Mouse (Mus musculus) heart, postnatal 10 days (tissue): ENCODE measurements around the gene Ubfd1. TPM values are rescaled to one million over a fixed set of nuclear protein-coding genes. Genes with fewer than 3 reads are reported as not detected.
A peak's percentile ranks its signal among the peaks of the same experiment; 100 is the strongest.
"Not testable (repeated sequence)": the region's sequence is repeated elsewhere in the genome, so short reads cannot be mapped to it uniquely, and the experiment has no call there.

Experiments used
- DNase-seq, 2 experiments: peaks; one replicate each; pipeline ENCODE4 v3.0.0; 2021
- intact Hi-C: fragments of 180-260 bp; cut with DNase I; formaldehyde crosslinking; loops from one replicate; pipeline ENCODE4 v1.15.1; 2025
- total RNA-seq, 2 experiments: library from RNA; stranded (reverse); gene quantifications; 2 replicates each; pipeline ENCODE4 v1.2.3; 2021

The Ubfd1 gene
- total RNA-seq, 2 experiments from 2014 or later: 41.5 to 50.2 TPM

DNA sequence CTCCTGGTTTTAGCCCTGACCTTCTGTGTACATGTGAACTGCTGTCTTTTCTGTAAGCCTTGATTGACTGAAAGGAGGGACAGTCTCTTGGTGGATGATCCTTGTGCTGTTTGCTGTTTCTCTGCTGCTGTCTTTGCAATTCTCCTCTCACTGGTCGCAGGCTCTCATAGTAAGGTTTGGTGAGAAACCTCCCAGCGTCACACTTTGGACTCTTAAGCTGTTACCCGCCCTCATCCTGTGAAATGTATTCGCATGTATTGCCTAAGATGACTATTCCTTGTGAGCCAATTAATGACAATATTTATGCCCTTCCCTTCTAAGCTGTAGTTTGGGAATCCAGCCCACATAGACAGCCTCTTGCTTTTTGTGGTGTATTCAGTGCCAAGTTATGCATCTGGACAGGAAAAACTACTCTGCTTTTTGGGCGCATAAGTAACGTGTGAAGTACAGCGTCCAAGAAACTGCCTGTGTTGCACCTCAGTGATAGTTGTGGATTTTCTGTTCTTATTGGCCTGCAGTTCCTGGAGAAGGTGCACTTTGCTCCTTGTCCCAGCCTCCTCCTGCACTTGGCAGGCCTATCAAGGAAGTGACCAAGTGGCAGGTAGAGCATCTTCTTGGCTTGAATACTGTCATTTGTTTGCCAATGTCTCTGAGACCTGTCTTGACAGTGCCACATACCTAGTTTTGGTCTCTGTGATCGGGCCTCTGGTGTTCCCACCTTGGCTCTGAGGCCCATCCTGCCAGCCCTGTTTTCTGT, 13.0 kb downstream of the Ubfd1 start:
- no peak for DNase-seq
- intact Hi-C loops: no loop called here

DNA sequence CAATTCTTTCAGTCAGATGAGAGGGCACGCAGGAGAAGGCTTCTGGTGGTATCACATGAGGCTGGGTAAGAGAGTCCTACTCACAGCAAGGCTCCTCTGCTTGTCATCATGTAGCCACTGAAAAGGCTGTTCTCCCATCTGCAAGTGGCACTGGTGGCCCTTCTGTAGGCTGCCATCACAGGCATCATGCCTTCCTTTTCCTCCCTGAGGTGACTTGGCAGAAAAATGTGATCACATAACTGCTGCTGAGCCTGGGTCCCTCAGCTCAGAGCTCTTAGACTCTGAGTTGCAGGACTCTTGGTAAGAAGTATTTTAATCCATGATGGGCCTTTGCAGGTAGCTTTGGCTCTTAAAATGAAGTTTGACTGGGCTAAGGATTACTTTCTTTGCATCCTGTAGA, 14.1 kb downstream of the Ubfd1 start:
- DNase-seq: no peak
- intact Hi-C loops: no loop called here

- no peak for DNase-seq
- intact Hi-C loops: no loop called here
Measured at GRCm38 (mm10) chr7:122087195-122087982, 20.4 kb downstream of the Ubfd1 start.

GRCm38 (mm10) chr7:122094564-122095330, 27.8 kb downstream of the Ubfd1 start:
- no peak for DNase-seq
- intact Hi-C loops: no loop called here

DNA sequence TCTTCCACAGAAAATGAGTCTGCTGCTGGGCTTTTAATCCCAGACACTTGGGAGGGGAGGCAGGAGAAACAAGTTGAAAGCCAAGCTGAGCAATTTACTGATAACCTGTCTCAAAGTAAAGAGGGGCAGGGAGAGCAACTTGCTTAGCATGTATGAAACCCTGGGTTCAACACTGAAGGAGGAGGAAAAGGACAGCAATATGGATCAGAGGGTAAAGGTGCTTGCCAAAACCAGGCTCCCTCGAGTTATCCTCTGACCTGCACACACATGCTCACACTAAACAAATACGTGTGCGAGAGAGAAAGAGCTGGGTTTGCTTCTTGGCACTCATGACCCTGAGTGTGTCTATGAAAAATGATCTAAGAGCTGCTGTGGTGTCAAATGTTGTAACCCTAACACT, 31.0 kb downstream of the Ubfd1 start:
- DNase-seq: no peak
- intact Hi-C loops: no loop called here

DNA sequence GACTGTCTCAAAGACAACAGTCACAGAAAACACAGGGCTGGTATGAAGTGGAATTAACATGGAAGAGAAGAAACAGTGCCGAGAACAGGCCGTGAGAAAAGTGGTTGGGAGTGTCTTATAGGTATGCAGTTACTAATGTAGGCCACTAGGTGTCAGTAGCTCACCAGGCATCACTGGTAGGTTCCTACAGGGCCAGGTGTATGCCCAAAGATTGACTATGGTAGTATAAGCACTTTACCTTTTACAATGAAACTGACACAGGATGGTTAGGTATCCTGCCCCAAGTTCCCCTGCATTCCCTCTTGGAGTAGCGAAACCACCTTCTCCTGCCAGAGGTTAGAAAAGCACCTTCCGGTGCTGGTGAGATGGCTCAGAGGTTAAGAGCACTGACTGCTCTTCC, 32.2 kb downstream of the Ubfd1 start:
- intact Hi-C loops: no loop called here
- DNase-seq: peak; percentile 44 to 54

GRCm38 (mm10) chr7:122101014-122101746, 34.2 kb downstream of the Ubfd1 start:
- intact Hi-C loops: loop anchor here (2.0 kb wide), 1 partner anchor 66 kb away; no protein-coding TSS in a partner anchor
- DNase-seq: not testable (repeated sequence)

- intact Hi-C loops: loop anchor here (2.0 kb wide), 1 partner anchor 67 kb away; no protein-coding TSS in a partner anchor
- DNase-seq: peak; percentile 89 to 92
Measured at GRCm38 (mm10) chr7:122101747-122102244, 34.8 kb downstream of the Ubfd1 start, which contains the start of gene Ndufab1. Ndufab1 (minus strand) TSS chr7:122101886.

- no peak for DNase-seq
- intact Hi-C loops: no loop called here
Measured at GRCm38 (mm10) chr7:122108206-122108605, 41.2 kb downstream of the Ubfd1 start.

DNA sequence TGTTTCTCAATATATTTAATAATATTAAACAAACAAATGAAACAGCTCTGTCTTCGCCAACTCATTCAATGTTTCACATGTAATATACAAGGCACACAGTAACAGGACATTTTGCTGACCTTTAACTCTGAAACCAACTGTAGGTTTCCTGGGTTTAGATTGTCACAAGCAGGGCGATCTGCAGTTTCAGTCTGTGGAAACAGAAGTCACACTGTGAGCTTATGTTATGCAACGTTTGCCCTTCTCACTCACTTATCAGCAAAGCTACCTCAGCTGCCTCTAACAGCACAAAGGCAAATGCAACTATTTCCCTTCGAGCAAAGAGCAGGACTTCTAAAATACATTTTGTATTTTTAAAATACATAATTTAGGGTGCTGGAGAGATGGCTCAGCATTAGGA, 56.5 kb downstream of the Ubfd1 start:
- intact Hi-C loops: no loop called here
- DNase-seq: no peak

GRCm38 (mm10) chr7:122125636-122126035, 58.7 kb downstream of the Ubfd1 start:
- intact Hi-C loops: no loop called here
- DNase-seq: no peak

DNA sequence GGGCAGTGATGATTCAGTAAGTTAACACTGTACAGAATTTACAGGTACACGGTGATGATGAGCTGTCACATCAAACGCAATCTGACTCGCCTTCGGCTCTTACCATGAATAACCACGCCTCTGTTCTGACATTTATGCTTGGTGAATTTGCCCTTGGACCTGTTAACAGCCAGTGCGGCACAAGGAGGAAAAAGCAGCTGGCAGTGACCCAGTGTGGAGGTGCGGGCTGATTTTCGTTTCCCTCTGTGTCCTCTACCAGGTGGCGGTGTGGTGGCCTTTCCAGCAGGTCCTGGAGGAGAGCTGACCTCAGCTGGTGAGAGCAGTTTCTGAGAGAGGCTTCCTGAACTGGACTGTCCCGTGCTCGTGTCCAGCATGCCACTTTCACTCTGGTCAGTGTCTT, 60.0 kb downstream of the Ubfd1 start:
- no peak for DNase-seq
- intact Hi-C loops: no loop called here

Other genes with a start within 250 kb of the Ubfd1 start
- not detected for gene Scnn1b, start 202.1 kb upstream of the Ubfd1 start, total RNA-seq
- gene Cog7, start 85.5 kb upstream of the Ubfd1 start, total RNA-seq: 10 to 100 TPM; 16.0 to 19.2 TPM
- 10 to 100 TPM; 42.1 TPM for gene Gga2, start 46.0 kb upstream of the Ubfd1 start, total RNA-seq
- 10 to 100 TPM; 15.9 to 16.3 TPM for gene Ears2, start 88 bp downstream of the Ubfd1 start, total RNA-seq
- 1,000 to 10,000 TPM; 1,393 to 1,403 TPM for gene Ndufab1, start 34.7 kb downstream of the Ubfd1 start, total RNA-seq
- gene Palb2, start 65.8 kb downstream of the Ubfd1 start, total RNA-seq: 1 to 10 TPM; 1.7 to 2.0 TPM
- gene Dctn5, start 65.9 kb downstream of the Ubfd1 start, total RNA-seq: 10 to 100 TPM; 37.2 to 37.9 TPM
- gene Plk1, start 92.3 kb downstream of the Ubfd1 start, total RNA-seq: 10 to 100 TPM; 12.2 to 14.5 TPM
- gene Ern2, start 119.0 kb downstream of the Ubfd1 start, total RNA-seq: not detected
- 1 to 10 TPM; 2.4 to 2.6 TPM for gene Chp2, start 152.3 kb downstream of the Ubfd1 start, total RNA-seq
- gene Prkcb, start 221.6 kb downstream of the Ubfd1 start, total RNA-seq: 1 to 10 TPM; 2.3 to 3.6 TPM